Mouse (Mus musculus): Measurements from ENCODE around the gene Gchfr. TPM values are rescaled to one million over a fixed set of nuclear protein-coding genes. Genes with fewer than 3 reads are reported as not detected.

Gchfr gene
- total RNA-seq, 2 experiments from 2014 or later, result 4.3 to 6.5 TPM

Other genes with a start within 250 kb of the Gchfr start
- gene Chst14, start 241.3 kb upstream of the Gchfr start, total RNA-seq (2021), result 1 to 10 TPM; 9.1 to 9.3 TPM
- gene Ccdc32, start 138.4 kb upstream of the Gchfr start, total RNA-seq (2021), result 10 to 100 TPM; 10.4 to 11.2 TPM
- gene Rpusd2, start 133.0 kb upstream of the Gchfr start, total RNA-seq (2021), result 1 to 10 TPM; 4.5 to 5.2 TPM
- gene Knl1, start 120.7 kb upstream of the Gchfr start, total RNA-seq (2021), result under 1 TPM; 0.69 to 0.79 TPM
- 1 to 10 TPM in 1 of 2 experiments, under 1 TPM in 1; 0.54 to 1.7 TPM for gene Rad51, start 55.0 kb upstream of the Gchfr start, total RNA-seq (2021)
- 10 to 100 TPM; 14.3 to 19.9 TPM for gene Rmdn3, start 10.7 kb upstream of the Gchfr start, total RNA-seq (2021)
- not detected for gene Gm14137, start 6.7 kb downstream of the Gchfr start, total RNA-seq (2021)
- 10 to 100 TPM; 11.0 to 13.2 TPM for gene Zfyve19, start 40.8 kb downstream of the Gchfr start, total RNA-seq (2021)
- 1 to 10 TPM; 7.6 to 9.9 TPM for gene Dnajc17, start 41.0 kb downstream of the Gchfr start, total RNA-seq (2021)
- not detected for gene Ppp1r14d, start 62.1 kb downstream of the Gchfr start, total RNA-seq (2021)
- not detected for gene Spint1, start 69.6 kb downstream of the Gchfr start, total RNA-seq (2021)
- gene Rhov, start 103.5 kb downstream of the Gchfr start, total RNA-seq (2021), result not detected
- 10 to 100 TPM; 13.5 to 13.9 TPM for gene Vps18, start 121.0 kb downstream of the Gchfr start, total RNA-seq (2021)
- gene Dll4, start 158.0 kb downstream of the Gchfr start, total RNA-seq (2021), result 10 to 100 TPM; 16.3 to 22.1 TPM
- 10 to 100 TPM; 11.3 to 12.3 TPM for gene Chac1, start 183.5 kb downstream of the Gchfr start, total RNA-seq (2021)